Mouse (Mus musculus): Measurements from ENCODE around the gene Gm42742. TPM values are rescaled to one million over a fixed set of nuclear protein-coding genes. Genes with fewer than 3 reads are reported as not detected.
A peak's percentile ranks its signal among the peaks of the same experiment; 100 is the strongest.

Gene Gm42742
- polyA plus RNA-seq, 1 experiment from 2014 or later, result 81.2 TPM

GRCm38 (mm10) chr7:127026161-127026600, 5.3 kb upstream of the Gm42742 start:
- Histone ChIP-seq H3K4me2 (peak overlapping the region; percentile 92), H3K4me3 (replicated peaks) (peak overlapping the region; percentile 98), H3K9me3 (no peaks in the 10 kb centered on the region), H3K27ac (peak overlapping the region; percentile 99), H3K36me3 (peaks cover 72% of the 10 kb centered on the region), H3K9ac (replicated peaks) (peak overlapping the region; percentile 99), H3K4me1 (replicated peaks) (peaks cover 46% of the 10 kb centered on the region), H3K27me3 (no peaks in the 10 kb centered on the region)
- WGBS, result 0% methylated on average over 32 of the region's 48 CpGs
- ATAC-seq (ENCODE audit: insufficient number of reproducible peaks, insufficient read depth, low FRiP score, low TSS enrichment, low read depth), result peak; percentile 16

GRCm38 (mm10) chr7:127025556-127026160, 4.8 kb upstream of the Gm42742 start:
- Histone ChIP-seq H3K36me3 (peaks cover 66% of the 10 kb centered on the region), H3K4me1 (replicated peaks) (peaks cover 50% of the 10 kb centered on the region)
- ATAC-seq (ENCODE audit: insufficient number of reproducible peaks, insufficient read depth, low FRiP score, low TSS enrichment, low read depth), result no peak

GRCm38 (mm10) chr7:127024755-127025555, 4.1 kb upstream of the Gm42742 start:
- H3K4me3 ChIP-seq (replicated peaks), result peak overlapping the region; percentile 98
- peaks cover 59% of the 10 kb centered on the region for H3K36me3 ChIP-seq
- H3K27ac ChIP-seq, result peak overlapping the region; percentile 99
- no peak for ATAC-seq (ENCODE audit: insufficient number of reproducible peaks, insufficient read depth, low FRiP score, low TSS enrichment, low read depth)
- H3K9me3 ChIP-seq, result no peaks in the 10 kb centered on the region
- H3K4me1 ChIP-seq (replicated peaks), result peaks cover 58% of the 10 kb centered on the region
- H3K27me3 ChIP-seq, result no peaks in the 10 kb centered on the region
- H3K9ac ChIP-seq (replicated peaks), result peak overlapping the region; percentile 99
- H3K4me2 ChIP-seq, result peak overlapping the region; percentile 92
- WGBS, result under 1% methylated on average over 30 of the region's 30 CpGs

More at GRCm38 (mm10) chr7:127025556-127026160, 4.8 kb upstream of the Gm42742 start:
- Histone ChIP-seq H3K27ac (peak overlapping the region; percentile 99), H3K9ac (replicated peaks) (peak overlapping the region; percentile 99), H3K4me3 (replicated peaks) (peak overlapping the region; percentile 98), H3K4me2 (peak overlapping the region; percentile 92), H3K27me3 (no peaks in the 10 kb centered on the region), H3K9me3 (no peaks in the 10 kb centered on the region)
- under 1% methylated on average over 61 of the region's 65 CpGs for WGBS

GRCm38 (mm10) chr7:127023896-127024690, 3.2 kb upstream of the Gm42742 start:
- H3K36me3 ChIP-seq, result peaks cover 51% of the 10 kb centered on the region
- H3K27me3 ChIP-seq, result no peaks in the 10 kb centered on the region
- peaks cover 66% of the 10 kb centered on the region for H3K4me1 ChIP-seq (replicated peaks)
- peak overlapping the region; percentile 98 for H3K4me3 ChIP-seq (replicated peaks)
- H3K9ac ChIP-seq (replicated peaks), result peak overlapping the region; percentile 99
- peak overlapping the region; percentile 92 for H3K4me2 ChIP-seq
- no peak for ATAC-seq (ENCODE audit: insufficient number of reproducible peaks, insufficient read depth, low FRiP score, low TSS enrichment, low read depth)
- 30% methylated on average over 19 of the region's 19 CpGs for WGBS
- H3K27ac ChIP-seq, result 0 out of 2 replicates have a peak overlapping the region, but pooled peaks have one; percentile 99
- H3K9me3 ChIP-seq, result no peaks in the 10 kb centered on the region

- ATAC-seq (ENCODE audit: insufficient number of reproducible peaks, insufficient read depth, low FRiP score, low TSS enrichment, low read depth), result no peak
- peak overlapping the region; percentile 99 for H3K9ac ChIP-seq (replicated peaks)
- H3K4me1 ChIP-seq (replicated peaks), result peaks cover 72% of the 10 kb centered on the region
- H3K4me3 ChIP-seq (replicated peaks), result peak overlapping the region; percentile 98
- no peaks in the 10 kb centered on the region for H3K9me3 ChIP-seq
- peak overlapping the region; percentile 46 for H3K27ac ChIP-seq
- 83% methylated on average over 13 of the region's 13 CpGs for WGBS
- H3K36me3 ChIP-seq, result peaks cover 46% of the 10 kb centered on the region
- no peaks in the 10 kb centered on the region for H3K27me3 ChIP-seq
- H3K4me2 ChIP-seq, result peak overlapping the region; percentile 92
Measured at GRCm38 (mm10) chr7:127023272-127023691, 2.4 kb upstream of the Gm42742 start.

GRCm38 (mm10) chr7:127022528-127023271, 1.8 kb upstream of the Gm42742 start:
- H3K4me2 ChIP-seq, result peak overlapping the region; percentile 92
- no peaks in the 10 kb centered on the region for H3K27me3 ChIP-seq
- peak overlapping the region; percentile 98 for H3K4me3 ChIP-seq (replicated peaks)
- H3K27ac ChIP-seq, result peak overlapping the region; percentile 92
- H3K36me3 ChIP-seq, result peaks cover 41% of the 10 kb centered on the region
- peak overlapping the region; percentile 99 for H3K9ac ChIP-seq (replicated peaks)
- peaks cover 72% of the 10 kb centered on the region for H3K4me1 ChIP-seq (replicated peaks)
- WGBS, result 89% methylated on average over 7 of the region's 7 CpGs
- no peak for ATAC-seq (ENCODE audit: insufficient number of reproducible peaks, insufficient read depth, low FRiP score, low TSS enrichment, low read depth)
- no peaks in the 10 kb centered on the region for H3K9me3 ChIP-seq

- Histone ChIP-seq H3K4me3 (replicated peaks) (peak overlapping the region; percentile 58), H3K4me2 (peak overlapping the region; percentile 92), H3K9ac (replicated peaks) (peak overlapping the region; percentile 74), H3K9me3 (no peaks in the 10 kb centered on the region), H3K4me1 (replicated peaks) (peaks cover 73% of the 10 kb centered on the region), H3K27ac (peak overlapping the region; percentile 92), H3K36me3 (peaks cover 40% of the 10 kb centered on the region), H3K27me3 (no peaks in the 10 kb centered on the region)
- WGBS, result 36% methylated on average over 3 of the region's 5 CpGs
- no peak for ATAC-seq (ENCODE audit: insufficient number of reproducible peaks, insufficient read depth, low FRiP score, low TSS enrichment, low read depth)
Measured at GRCm38 (mm10) chr7:127021563-127022527, 948 bp upstream of the Gm42742 start.

- peaks cover 80% of the 10 kb centered on the region for H3K4me1 ChIP-seq (replicated peaks)
- H3K27me3 ChIP-seq, result no peaks in the 10 kb centered on the region
- H3K27ac ChIP-seq, result peak overlapping the region; percentile 92
- H3K36me3 ChIP-seq, result peaks cover 45% of the 10 kb centered on the region
- 40% methylated on average over 5 of the region's 5 CpGs for whole genome bisulfite sequencing
- H3K9ac ChIP-seq (replicated peaks), result peak overlapping the region; percentile 74
- no peaks in the 10 kb centered on the region for H3K9me3 ChIP-seq
- H3K4me2 ChIP-seq, result peak overlapping the region; percentile 92
- H3K4me3 ChIP-seq (replicated peaks), result peak overlapping the region; percentile 58
- no peak for ATAC-seq (ENCODE audit: insufficient number of reproducible peaks, insufficient read depth, low FRiP score, low TSS enrichment, low read depth)
Measured at GRCm38 (mm10) chr7:127020491-127020890, 406 bp downstream of the Gm42742 start.

GRCm38 (mm10) chr7:127020031-127020430, 866 bp downstream of the Gm42742 start:
- WGBS, result 63% methylated on average over 3 of the region's 3 CpGs
- H3K4me2 ChIP-seq, result peak overlapping the region; percentile 92

More at GRCm38 (mm10) chr7:127020031-127020430, 866 bp downstream of the Gm42742 start:
- Histone ChIP-seq H3K9me3 (no peaks in the 10 kb centered on the region), H3K9ac (replicated peaks) (peak overlapping the region; percentile 74), H3K4me3 (replicated peaks) (peak overlapping the region; percentile 58), H3K27me3 (no peaks in the 10 kb centered on the region), H3K27ac (peak overlapping the region; percentile 92), H3K36me3 (peaks cover 49% of the 10 kb centered on the region), H3K4me1 (replicated peaks) (peaks cover 85% of the 10 kb centered on the region)
- no peak for ATAC-seq (ENCODE audit: insufficient number of reproducible peaks, insufficient read depth, low FRiP score, low TSS enrichment, low read depth)
